Mouse (Mus musculus): ENCODE measurements around the gene Calcb.

DNA sequence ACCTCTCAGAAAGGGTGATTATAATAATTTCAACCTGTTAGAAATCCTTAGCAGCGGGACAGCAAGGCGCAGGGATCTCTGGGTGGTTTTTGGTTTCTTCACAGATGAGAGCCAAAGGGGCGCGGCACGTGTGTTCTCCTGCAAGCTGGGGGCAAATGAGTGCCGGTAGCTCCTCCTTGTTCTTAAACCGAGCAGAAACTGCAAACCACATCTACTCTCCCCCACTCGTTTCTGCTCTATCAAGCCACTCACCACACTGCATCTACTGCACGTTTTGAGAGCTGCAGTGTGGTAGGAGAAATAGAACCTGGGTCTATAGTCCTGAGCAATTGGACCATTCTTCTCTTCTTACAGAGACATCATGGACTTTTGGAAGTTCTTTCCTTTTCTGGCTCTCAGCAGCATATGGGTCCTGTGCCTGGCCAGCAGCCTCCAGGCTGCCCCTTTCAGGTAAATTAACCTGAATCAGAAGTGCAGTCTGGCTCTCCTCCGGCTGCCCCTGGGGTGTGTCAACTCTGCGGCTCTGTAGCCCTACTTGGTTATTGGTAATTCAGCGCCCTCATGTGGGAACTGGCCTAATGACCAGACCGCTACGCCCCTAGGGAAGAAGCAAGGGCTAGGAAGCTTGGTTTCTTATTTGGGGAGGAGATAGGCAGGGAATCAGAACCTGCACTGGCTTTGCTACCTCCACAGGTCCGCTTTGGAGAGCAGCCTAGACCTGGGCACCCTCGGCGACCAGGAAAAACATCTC lies 1.1 kb downstream of the Calcb start:
- TF ChIP-seq POLR2A (IDR thresholded peaks at IDR 0.05; ENCODE audit: extremely low read depth, insufficient read depth, low read length) (no peak), CTCF (IDR thresholded peaks at IDR 0.05; ENCODE audit: extremely low read depth, insufficient read depth, low read length) (peak; percentile 40)
